Mouse (Mus musculus) cerebellum, adult 11-12 months (tissue): ENCODE results near the gene Cxcr4.
"Not testable (repeated sequence)": the region's sequence is repeated elsewhere in the genome, so short reads cannot be mapped to it uniquely, and the experiment has no call there.

Source experiments
- DNase-seq: peaks from one replicate; pipeline ENCODE4 v3.0.0; 2022

Gene Cxcr4

GRCm38 (mm10) chr1:128597209-128597782 is 5.2 kb upstream of the Cxcr4 start:
- DNase-seq = no peak

- no peak for DNase-seq
Measured at GRCm38 (mm10) chr1:128595528-128595927, 3.4 kb upstream of the Cxcr4 start.

- DNase-seq = no peak
Measured at GRCm38 (mm10) chr1:128595105-128595420, 3.0 kb upstream of the Cxcr4 start.

DNA sequence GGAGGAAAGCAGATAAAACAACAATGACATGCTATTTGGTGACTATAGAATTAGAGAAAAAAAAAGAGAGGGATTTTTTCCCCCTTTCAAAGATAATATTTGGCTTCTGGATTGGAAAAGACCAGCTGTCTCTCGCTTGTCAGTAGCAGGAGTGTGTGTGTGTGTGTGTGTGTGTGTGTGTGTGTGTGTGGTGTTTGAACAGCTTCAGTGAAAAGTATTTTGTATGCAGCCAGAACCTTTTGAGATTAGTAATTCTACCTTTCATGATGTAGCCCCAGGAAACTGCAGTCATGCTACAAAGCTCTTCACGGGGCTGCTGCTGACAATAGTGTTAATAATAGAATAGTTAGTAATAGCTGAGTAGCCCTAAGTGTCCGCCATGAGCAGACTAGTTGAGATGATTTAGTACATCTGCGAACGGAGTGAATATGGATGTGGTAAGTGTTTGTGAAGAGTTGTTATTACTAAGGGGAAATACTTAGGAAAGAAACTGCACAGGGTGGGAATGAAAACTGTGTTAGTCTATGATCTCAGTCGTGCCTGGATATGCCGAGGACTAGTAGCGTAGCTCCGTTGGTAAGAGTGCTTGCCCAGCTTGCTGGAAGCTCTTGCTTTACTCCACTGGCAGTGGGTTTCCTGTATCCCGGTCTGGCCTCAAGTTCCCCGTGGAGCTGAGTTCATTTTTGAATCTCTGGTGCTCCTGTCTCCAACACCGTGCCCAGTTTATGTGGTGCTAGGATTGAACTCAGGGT is 2.4 kb upstream of the Cxcr4 start:
- no peak for DNase-seq

GRCm38 (mm10) chr1:128592961-128593501 is 938 bp upstream of the Cxcr4 start:
- no peak for DNase-seq

- DNase-seq = no peak
Measured at GRCm38 (mm10) chr1:128591721-128592210, 327 bp downstream of the Cxcr4 start.

DNA sequence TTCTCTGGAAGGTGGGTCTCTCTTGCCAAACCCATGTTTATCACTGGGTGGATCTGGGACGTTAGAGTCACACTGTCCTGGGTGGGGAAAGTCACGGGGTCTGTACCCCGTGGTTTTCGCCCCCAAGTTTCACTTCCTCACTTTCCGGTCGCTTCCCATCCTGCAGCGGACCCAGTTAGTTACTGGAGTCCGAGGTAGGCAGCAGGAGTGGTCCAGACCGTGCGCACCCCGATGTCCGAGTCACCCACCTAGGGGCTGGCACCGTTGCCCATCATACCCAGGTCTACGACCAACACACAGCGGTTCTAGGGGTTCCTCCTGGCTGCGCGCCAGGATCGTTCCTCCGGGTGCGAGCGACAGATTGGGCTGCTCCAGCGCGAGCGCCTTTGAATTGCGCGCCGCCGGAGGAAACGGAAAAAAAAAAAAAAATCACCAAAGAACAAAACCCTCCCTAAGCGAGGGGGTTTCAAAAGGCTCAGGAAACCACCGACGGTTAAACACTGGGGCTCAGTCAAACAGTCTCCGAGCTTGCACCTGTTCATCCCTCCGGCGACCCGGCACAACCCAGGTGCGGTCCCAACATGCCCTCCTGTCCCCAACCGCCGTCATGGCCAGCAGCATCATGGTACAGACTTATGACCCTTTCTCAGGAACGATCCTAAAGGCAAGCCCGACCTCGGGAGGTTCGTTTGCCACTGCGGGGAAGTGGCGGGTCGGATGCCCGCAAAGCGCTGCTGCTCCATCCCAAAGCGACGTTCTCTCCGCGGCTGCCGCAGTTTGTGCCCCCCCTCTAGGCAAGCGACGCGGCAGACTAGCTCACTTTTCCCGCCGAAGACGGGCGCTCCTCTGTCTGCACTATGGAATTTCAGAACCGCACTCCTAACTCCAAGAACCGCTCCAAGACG is 1.0 kb downstream of the Cxcr4 start:
- DNase-seq = no peak

DNA sequence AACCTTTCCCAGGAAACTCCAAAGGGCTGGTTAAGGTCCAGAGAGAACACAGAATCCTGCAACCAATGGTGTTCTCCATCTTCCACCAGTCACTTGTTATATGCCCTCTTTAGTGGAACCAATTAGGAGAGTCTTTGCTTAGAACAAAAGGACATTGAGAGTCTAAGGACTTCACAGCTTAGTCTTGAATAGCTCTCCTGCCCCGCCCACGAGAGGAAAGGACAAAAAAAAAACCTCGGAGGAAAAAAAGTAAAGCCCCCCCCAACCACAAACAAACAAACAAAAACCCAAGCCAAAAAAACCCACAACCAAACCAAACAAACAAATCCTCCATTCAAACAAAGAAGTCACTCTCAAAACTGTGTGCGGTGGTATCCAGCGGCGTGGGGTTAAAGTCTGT is 2.1 kb downstream of the Cxcr4 start:
- no peak for DNase-seq

DNA sequence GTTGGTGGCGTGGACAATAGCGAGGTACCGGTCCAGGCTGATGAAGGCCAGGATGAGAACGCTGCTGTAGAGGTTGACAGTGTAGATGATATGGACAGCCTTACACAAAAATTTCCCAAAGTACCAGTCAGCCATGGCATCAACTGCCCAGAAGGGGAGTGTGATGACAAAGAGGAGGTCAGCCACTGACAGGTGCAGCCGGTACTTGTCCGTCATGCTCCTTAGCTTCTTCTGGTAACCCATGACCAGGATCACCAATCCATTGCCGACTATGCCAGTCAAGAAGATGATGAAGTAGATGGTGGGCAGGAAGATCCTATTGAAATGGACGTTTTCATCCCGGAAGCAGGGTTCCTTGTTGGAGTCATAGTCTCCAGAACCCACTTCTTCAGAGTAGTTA is 2.6 kb downstream of the Cxcr4 start:
- DNase-seq = no peak

GRCm38 (mm10) chr1:128588337-128588736 is 3.8 kb downstream of the Cxcr4 start:
- no peak for DNase-seq

DNA sequence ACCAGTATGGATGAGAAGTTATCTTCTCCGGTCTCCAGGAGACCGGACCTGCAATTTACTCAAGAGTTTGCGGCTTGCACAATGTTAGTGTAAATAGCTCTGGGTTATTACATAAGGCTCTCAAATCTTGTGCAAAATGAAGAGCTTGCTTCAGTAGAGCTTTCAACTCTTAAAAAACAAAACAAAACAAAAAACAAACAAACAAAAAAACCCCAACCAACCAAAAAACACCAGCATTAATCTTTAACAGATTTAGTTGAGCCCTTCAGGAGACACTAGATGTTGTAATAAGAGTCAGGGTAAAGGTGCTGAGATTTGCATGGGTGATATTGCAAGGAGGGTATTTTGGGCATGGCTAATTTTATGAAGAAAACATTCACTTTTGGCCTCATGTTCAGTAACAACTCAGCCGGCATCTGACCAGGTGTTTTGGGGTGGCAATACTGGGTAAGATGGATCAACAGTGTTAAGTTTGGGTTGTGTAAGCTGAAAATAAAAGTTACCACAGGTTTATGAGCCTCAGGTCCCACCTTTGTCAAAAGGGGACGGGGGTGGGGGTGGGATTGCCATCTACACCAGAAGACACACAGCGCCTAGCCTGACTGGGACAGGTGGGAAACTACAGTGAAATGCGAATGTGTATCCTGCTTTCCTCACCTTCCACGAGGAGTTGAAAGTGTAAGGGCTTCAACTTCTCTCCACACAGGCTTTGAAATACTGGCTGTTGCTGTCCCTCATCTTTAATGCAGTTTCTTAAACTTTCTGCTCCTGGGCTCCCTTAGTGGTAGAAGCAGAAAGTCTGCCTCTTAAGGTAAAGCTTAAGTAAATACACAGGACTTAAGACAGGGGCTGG is 4.9 kb downstream of the Cxcr4 start:
- DNase-seq = no peak

- no peak for DNase-seq
Measured at GRCm38 (mm10) chr1:128586162-128586927, 5.7 kb downstream of the Cxcr4 start.

DNA sequence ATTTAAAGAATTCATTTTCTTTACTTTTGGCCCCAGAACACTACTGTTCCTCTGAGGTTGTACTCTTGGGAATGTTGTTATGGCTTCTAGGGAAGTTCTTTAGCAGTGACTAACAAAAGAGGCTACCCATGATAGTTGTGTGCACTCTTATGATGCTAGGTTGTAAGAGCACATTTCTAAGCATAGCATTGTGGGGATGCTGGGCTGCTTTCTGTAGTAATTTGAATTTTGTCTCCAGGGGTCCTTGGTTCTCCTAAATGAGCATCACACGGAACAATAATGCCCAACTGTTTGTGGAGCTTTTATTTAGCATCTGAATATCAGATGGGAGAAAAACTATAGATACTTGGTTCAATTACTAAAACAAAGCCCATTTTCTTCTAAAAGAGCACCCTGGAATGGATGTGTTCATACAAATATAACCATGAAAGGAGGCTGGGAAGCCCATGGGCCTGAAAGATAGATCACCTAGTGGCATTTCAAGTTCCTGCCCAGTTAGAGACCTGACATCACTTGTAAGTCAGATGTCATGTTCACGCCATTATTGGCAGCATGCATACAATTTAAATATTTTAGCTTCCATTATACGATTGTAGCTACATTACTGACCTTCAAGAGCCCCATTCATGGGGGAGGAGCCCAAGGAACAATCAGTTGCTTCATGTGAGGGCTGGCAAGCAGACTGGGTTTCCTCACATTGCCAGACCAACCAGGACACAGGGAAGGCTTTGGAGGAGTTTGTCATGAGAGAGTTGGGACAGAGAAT is 6.5 kb downstream of the Cxcr4 start:
- no peak for DNase-seq

- DNase-seq = not testable (repeated sequence)
Measured at GRCm38 (mm10) chr1:128584716-128585115, 7.4 kb downstream of the Cxcr4 start.

DNA sequence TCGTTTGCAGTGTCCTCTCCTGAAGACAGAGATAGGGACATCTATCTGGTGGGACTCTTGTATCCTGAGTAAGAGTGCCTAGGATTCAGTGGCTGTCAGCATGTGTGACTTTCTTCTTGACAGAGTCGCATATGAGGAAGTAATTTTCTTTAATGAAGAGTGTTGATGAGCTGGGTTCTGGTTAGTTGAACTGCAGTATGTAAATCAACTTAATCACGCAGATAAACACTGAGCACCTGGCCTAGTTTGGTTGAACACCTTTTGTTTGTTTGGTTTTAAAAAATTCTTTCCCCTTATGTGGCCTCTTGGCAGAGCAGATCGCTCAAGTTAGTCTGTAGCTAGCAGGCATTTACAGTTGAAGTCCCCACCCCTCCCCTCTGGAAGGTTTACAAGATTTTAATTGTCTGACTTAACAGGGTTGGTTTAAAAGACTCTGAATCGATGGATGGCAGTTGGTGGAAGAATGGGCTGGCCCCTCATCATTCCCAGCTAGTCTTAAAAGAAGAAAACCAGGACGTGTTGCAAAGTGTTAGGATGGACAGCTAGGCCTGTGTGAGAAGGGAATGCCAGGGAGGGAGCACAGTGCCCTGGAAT is 8.7 kb downstream of the Cxcr4 start:
- no peak for DNase-seq

GRCm38 (mm10) chr1:128580321-128580720 is 11.8 kb downstream of the Cxcr4 start:
- no peak for DNase-seq

GRCm38 (mm10) chr1:128578454-128578853 is 13.6 kb downstream of the Cxcr4 start:
- no peak for DNase-seq

- no peak for DNase-seq
Measured at GRCm38 (mm10) chr1:128575096-128575495, 17.0 kb downstream of the Cxcr4 start.

GRCm38 (mm10) chr1:128571033-128571432 is 21.1 kb downstream of the Cxcr4 start:
- DNase-seq = no peak

- DNase-seq = no peak
Measured at GRCm38 (mm10) chr1:128569992-128570648, 22.0 kb downstream of the Cxcr4 start.
